Mouse (Mus musculus): ENCODE results near the gene Wdr60.
"Not testable (repeated sequence)": the region's sequence is repeated elsewhere in the genome, so short reads cannot be mapped to it uniquely, and the experiment has no call there.

Gene Wdr60

GRCm38 (mm10) chr12:116262555-116263341 lies at the start of gene Wdr60:
Gene Wdr60, minus strand, starts transcription at chr12:116263022.
- peak; percentile 87 for DNase-seq

- DNase-seq: no peak
These were observed 45.8 kb upstream of the Wdr60 start for GRCm38 (mm10) chr12:116308612-116309011.

GRCm38 (mm10) chr12:116307870-116308269 lies 45.0 kb upstream of the Wdr60 start:
- no peak for DNase-seq

- DNase-seq: no peak
These were observed 43.2 kb upstream of the Wdr60 start for GRCm38 (mm10) chr12:116306042-116306441.

GRCm38 (mm10) chr12:116302181-116302580 lies 39.4 kb upstream of the Wdr60 start:
- no peak for DNase-seq

GRCm38 (mm10) chr12:116299906-116300305 lies 37.1 kb upstream of the Wdr60 start:
- DNase-seq: no peak

- no peak for DNase-seq
These were observed 30.9 kb upstream of the Wdr60 start for GRCm38 (mm10) chr12:116293599-116294292.

- no peak for DNase-seq
These were observed 30.4 kb upstream of the Wdr60 start for GRCm38 (mm10) chr12:116293185-116293584.

GRCm38 (mm10) chr12:116283511-116283910 lies 20.7 kb upstream of the Wdr60 start:
- no peak for DNase-seq

GRCm38 (mm10) chr12:116282856-116283255 lies 20.0 kb upstream of the Wdr60 start:
- no peak for DNase-seq

GRCm38 (mm10) chr12:116281427-116282281 lies 18.8 kb upstream of the Wdr60 start:
- DNase-seq: peak; percentile 62

- DNase-seq: peak; percentile 99
These were observed 18.0 kb upstream of the Wdr60 start, which contains the start of gene Esyt2 for GRCm38 (mm10) chr12:116280653-116281364. Gene Esyt2, plus strand, starts transcription at chr12:116281196.

- peak; percentile 25 for DNase-seq
These were observed 17.4 kb upstream of the Wdr60 start for GRCm38 (mm10) chr12:116280149-116280652.

- no peak for DNase-seq
These were observed 16.4 kb upstream of the Wdr60 start for GRCm38 (mm10) chr12:116279181-116279580.

- no peak for DNase-seq
These were observed 15.7 kb upstream of the Wdr60 start for GRCm38 (mm10) chr12:116278541-116278940.

- DNase-seq: no peak
These were observed 14.1 kb upstream of the Wdr60 start for GRCm38 (mm10) chr12:116276961-116277360.

GRCm38 (mm10) chr12:116275631-116276030 lies 12.8 kb upstream of the Wdr60 start:
- DNase-seq: no peak

- not testable (repeated sequence) for DNase-seq
These were observed 12.3 kb upstream of the Wdr60 start, which contains the start of gene Gm11027 for GRCm38 (mm10) chr12:116275086-116275485. Gene Gm11027, plus strand, starts transcription at chr12:116275386.

GRCm38 (mm10) chr12:116273733-116274132 lies 10.9 kb upstream of the Wdr60 start:
- no peak for DNase-seq

GRCm38 (mm10) chr12:116271071-116271470 lies 8.2 kb upstream of the Wdr60 start:
- DNase-seq: no peak

GRCm38 (mm10) chr12:116270538-116270937 lies 7.7 kb upstream of the Wdr60 start:
- DNase-seq: no peak

GRCm38 (mm10) chr12:116269450-116269849 lies 6.6 kb upstream of the Wdr60 start:
- DNase-seq: no peak
